Mouse (Mus musculus) neural tube, embryonic 14.5 days (tissue): ENCODE measurements around the gene Itpkc. TPM values are rescaled to one million over a fixed set of nuclear protein-coding genes. Genes with fewer than 3 reads are reported as not detected.
"Not testable (repeated sequence)": the region's sequence is repeated elsewhere in the genome, so short reads cannot be mapped to it uniquely, and the experiment has no call there.

ENCODE experiments used
- ATAC-seq: fragments of 200-750 bp; cut with Nextera tagmentation; 2 replicates; pipeline ENCODE4 v1.8.0; 2017; ENCODE audit warnings: low read depth, mild to moderate bottlenecking, moderate TSS enrichment, moderate library complexity
- H3K27ac ChIP-seq: fragments of 300-500 bp; sonication (generic); 2 replicates; pipeline ENCODE4 v1.5.1; 2014; ENCODE audit warnings: low read depth, mild to moderate bottlenecking, control low read depth, low read length, moderate library complexity, mixed read lengths
- H3K27me3 ChIP-seq: fragments of 300-500 bp; sonication (generic); 2 replicates; pipeline ENCODE4 v1.6.1; 2014; ENCODE audit warnings: low read length; ENCODE audit not compliant: control insufficient read depth, insufficient read depth
- H3K36me3 ChIP-seq: fragments of 300-500 bp; sonication (generic); 2 replicates; pipeline ENCODE4 v1.6.1; 2014; ENCODE audit warnings: low read length, mixed read lengths; ENCODE audit not compliant: control insufficient read depth, insufficient read depth
- H3K4me1 ChIP-seq: fragments of 300-500 bp; sonication (generic); 2 replicates; pipeline ENCODE4 v1.6.1; 2014; ENCODE audit warnings: low read length; ENCODE audit not compliant: control insufficient read depth, insufficient read depth
- H3K4me2 ChIP-seq: fragments of 300-500 bp; sonication (generic); 2 replicates; pipeline ENCODE4 v1.6.1; 2014; ENCODE audit warnings: mild to moderate bottlenecking, low read depth, low read length, control low read depth
- H3K4me3 ChIP-seq: fragments of 300-500 bp; sonication (generic); 2 replicates; pipeline ENCODE4 v1.5.1; 2014; ENCODE audit warnings: low read depth, low read length, control low read depth, mixed read lengths
- H3K9ac ChIP-seq: fragments of 300-500 bp; sonication (generic); replicated peaks from 2 replicates; pipeline ENCODE4 v1.6.1; 2014; ENCODE audit warnings: low read depth, mild to moderate bottlenecking, control low read depth, low read length, mixed read lengths
- H3K9me3 ChIP-seq: fragments of 300-500 bp; sonication (generic); 2 replicates; pipeline ENCODE4 v1.6.1; 2016; ENCODE audit warnings: low read length; ENCODE audit not compliant: control insufficient read depth
- WGBS: fragments of 180-500 bp; shearing (Covaris S2); extraction: QIAGEN DNeasy Blood & Tissue Kit; methylation state at CpG from one replicate; pipeline ENCODE4 v1.1.7; 2014; 5-methylcytosine and 5-hydroxymethylcytosine counted together
- polyA plus RNA-seq: library from polyadenylated mRNA; unstranded; fragments of >200 nt; fragmentation: Nextera tagmentation; extraction: Ambion mirVana; gene quantifications from 2 replicates; pipeline ENCODE4 v1.2.1, GENCODE M21; 2014

The Itpkc gene
- polyA plus RNA-seq, 1 experiment from 2014 or later: 6.6 TPM

GRCm38 (mm10) chr7:27249928-27250327, 21.5 kb upstream of the Itpkc start:
- no peak overlapping the region for H3K4me2 ChIP-seq
- no peak overlapping the region for H3K9ac ChIP-seq
- H3K27me3 ChIP-seq: no peaks in the 10 kb centered on the region
- H3K4me1 ChIP-seq: no peaks in the 10 kb centered on the region
- WGBS: 91% methylated on average over 5 of the region's 5 CpGs
- H3K4me3 ChIP-seq: no peak overlapping the region
- H3K9me3 ChIP-seq: no peaks in the 10 kb centered on the region
- no peak overlapping the region for H3K27ac ChIP-seq
- no peak for ATAC-seq
- H3K36me3 ChIP-seq: 0 out of 2 replicates have a peak, but pooled peaks cover 2% of the 10 kb centered on the region

GRCm38 (mm10) chr7:27249146-27249545, 20.7 kb upstream of the Itpkc start:
- no peak overlapping the region for H3K4me2 ChIP-seq
- H3K4me1 ChIP-seq: no peaks in the 10 kb centered on the region
- 85% methylated on average over 2 of the region's 2 CpGs for WGBS
- no peak overlapping the region for H3K9ac ChIP-seq
- no peaks in the 10 kb centered on the region for H3K9me3 ChIP-seq
- H3K27me3 ChIP-seq: no peaks in the 10 kb centered on the region
- no peak; the same call in 1 of the 2 replicates for ATAC-seq
- no peak overlapping the region for H3K27ac ChIP-seq
- H3K4me3 ChIP-seq: no peak overlapping the region
- 0 out of 2 replicates have a peak, but pooled peaks cover 2% of the 10 kb centered on the region for H3K36me3 ChIP-seq

- not testable (repeated sequence) for H3K9ac ChIP-seq, ATAC-seq, H3K4me1 ChIP-seq, H3K4me2 ChIP-seq, H3K27ac ChIP-seq, H3K9me3 ChIP-seq, H3K27me3 ChIP-seq, H3K4me3 ChIP-seq
- peaks cover 29% of the 10 kb centered on the region for H3K36me3 ChIP-seq
- WGBS: 86% methylated on average over 2 of the region's 2 CpGs
Measured at GRCm38 (mm10) chr7:27244088-27244487, 15.6 kb upstream of the Itpkc start.

DNA sequence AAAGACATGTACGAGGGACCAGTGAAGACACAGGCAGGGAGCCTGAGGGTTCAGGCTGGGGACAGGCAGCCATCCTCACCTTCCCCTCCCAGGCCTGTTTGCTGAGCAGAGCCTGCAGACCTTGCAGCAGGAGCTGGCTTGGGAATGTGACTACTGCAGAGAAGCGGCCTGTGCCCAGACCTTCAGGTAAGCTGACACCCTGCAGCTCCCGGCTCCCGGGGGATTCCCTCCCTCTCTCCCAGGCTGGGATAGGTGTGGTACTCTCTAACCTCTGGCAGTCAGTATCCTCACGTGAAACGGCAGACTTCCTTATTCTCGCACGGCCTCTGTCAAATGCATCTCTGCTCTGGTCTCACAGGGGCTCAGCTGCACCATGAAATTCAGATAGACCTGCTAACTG, 14.8 kb upstream of the Itpkc start:
- WGBS: 73% methylated on average over 8 of the region's 8 CpGs
- no peak for ATAC-seq
- no peaks in the 10 kb centered on the region for H3K9me3 ChIP-seq
- no peak overlapping the region for H3K4me3 ChIP-seq
- no peak overlapping the region for H3K9ac ChIP-seq
- no peaks in the 10 kb centered on the region for H3K27me3 ChIP-seq
- no peak overlapping the region for H3K27ac ChIP-seq
- no peaks in the 10 kb centered on the region for H3K4me1 ChIP-seq
- H3K36me3 ChIP-seq: peaks cover 29% of the 10 kb centered on the region
- H3K4me2 ChIP-seq: no peak overlapping the region

DNA sequence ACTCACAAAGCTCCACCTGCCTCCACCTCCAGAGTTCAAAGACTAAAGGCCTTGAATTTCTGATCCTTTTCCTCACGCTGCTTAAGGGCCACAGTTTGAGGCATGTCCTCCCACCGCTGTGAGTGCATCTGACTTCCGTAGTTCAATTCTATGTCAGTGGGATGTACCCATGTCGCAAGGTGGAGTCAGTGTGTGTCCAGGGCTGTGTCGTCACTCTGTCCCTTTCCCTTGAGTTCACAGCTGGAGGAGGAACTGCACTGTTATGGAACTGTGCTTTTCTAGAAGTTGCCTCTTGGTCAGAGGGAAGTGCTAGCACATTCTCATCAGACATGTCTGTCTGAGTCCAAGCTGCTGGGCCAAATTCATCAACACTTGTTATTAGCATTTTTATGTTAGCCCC, 10.1 kb upstream of the Itpkc start:
- Histone ChIP-seq H3K9me3 (no peaks in the 10 kb centered on the region), H3K9ac (no peak overlapping the region), H3K36me3 (peaks cover 26% of the 10 kb centered on the region), H3K4me3 (no peak overlapping the region), H3K27me3 (no peaks in the 10 kb centered on the region), H3K4me2 (no peak overlapping the region), H3K4me1 (peaks cover 5% of the 10 kb centered on the region; the same call in 1 of the 2 replicates), H3K27ac (no peak overlapping the region)
- ATAC-seq: no peak
- WGBS: 90% methylated on average over 5 of the region's 5 CpGs

GRCm38 (mm10) chr7:27237527-27237926, 9.1 kb upstream of the Itpkc start:
- no peak overlapping the region for H3K27ac ChIP-seq
- H3K4me3 ChIP-seq: no peak overlapping the region
- peaks cover 9% of the 10 kb centered on the region; the same call in 1 of the 2 replicates for H3K4me1 ChIP-seq
- no peaks in the 10 kb centered on the region for H3K27me3 ChIP-seq
- no peak overlapping the region for H3K9ac ChIP-seq
- H3K36me3 ChIP-seq: peaks cover 16% of the 10 kb centered on the region
- 87% methylated on average over 2 of the region's 2 CpGs for WGBS
- no peak for ATAC-seq
- H3K4me2 ChIP-seq: no peak overlapping the region
- no peaks in the 10 kb centered on the region for H3K9me3 ChIP-seq

GRCm38 (mm10) chr7:27235726-27236125, 7.3 kb upstream of the Itpkc start:
- 92% methylated on average over 2 of the region's 2 CpGs for WGBS
- ATAC-seq: no peak
- no peak overlapping the region for H3K9ac ChIP-seq
- H3K4me1 ChIP-seq: peaks cover 9% of the 10 kb centered on the region; the same call in 1 of the 2 replicates
- H3K9me3 ChIP-seq: no peaks in the 10 kb centered on the region
- no peak overlapping the region for H3K27ac ChIP-seq
- no peak overlapping the region for H3K4me3 ChIP-seq
- no peak overlapping the region for H3K4me2 ChIP-seq
- H3K27me3 ChIP-seq: no peaks in the 10 kb centered on the region
- H3K36me3 ChIP-seq: peaks cover 4% of the 10 kb centered on the region; the same call in 1 of the 2 replicates

DNA sequence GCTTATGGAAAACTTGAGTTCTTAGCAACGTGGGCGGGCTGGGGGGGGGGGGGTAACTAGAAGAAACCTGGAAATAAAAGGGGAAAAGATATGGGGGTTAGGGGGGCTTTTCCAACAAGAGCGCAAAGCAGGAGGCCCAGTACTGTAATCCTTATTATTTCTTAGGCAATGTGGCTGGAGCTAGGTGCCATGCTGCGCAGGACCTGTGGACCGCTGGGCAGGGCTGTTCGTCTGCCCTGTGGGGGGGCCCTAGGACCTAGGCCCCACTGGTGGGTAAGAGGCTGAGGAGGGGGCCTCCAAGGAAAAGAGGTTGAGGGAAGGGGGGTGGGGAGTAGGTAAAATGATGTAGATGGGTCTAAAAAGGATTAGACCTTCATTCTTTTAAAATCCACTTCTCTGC, 4.8 kb upstream of the Itpkc start:
- ATAC-seq: peak; percentile 32; the same call in 1 of the 2 replicates
- Histone ChIP-seq H3K4me2 (peak overlapping the region; percentile 62), H3K36me3 (no peaks in the 10 kb centered on the region), H3K4me3 (peak overlapping the region; percentile 53), H3K9me3 (no peaks in the 10 kb centered on the region), H3K27me3 (no peaks in the 10 kb centered on the region), H3K27ac (peak overlapping the region; percentile 77), H3K9ac (peak overlapping the region; percentile 56), H3K4me1 (peaks cover 14% of the 10 kb centered on the region; the same call in 1 of the 2 replicates)
- 4% methylated on average over 6 of the region's 6 CpGs for WGBS

GRCm38 (mm10) chr7:27232781-27233281, 4.4 kb upstream of the Itpkc start, which contains the start of gene Coq8b:
TSS of gene Coq8b (plus strand) at chr7:27233023.
- WGBS: under 1% methylated on average over 25 of the region's 25 CpGs
- H3K27me3 ChIP-seq: no peaks in the 10 kb centered on the region
- peak within 1 kb of the TSS; percentile 56 for H3K9ac ChIP-seq
- H3K4me2 ChIP-seq: peak within 1 kb of the TSS; percentile 62
- no peaks in the 10 kb centered on the region for H3K9me3 ChIP-seq
- peak within 1 kb of the TSS; percentile 53 for H3K4me3 ChIP-seq
- no peaks in the 10 kb centered on the region for H3K36me3 ChIP-seq
- peaks cover 14% of the 10 kb centered on the region; the same call in 1 of the 2 replicates for H3K4me1 ChIP-seq
- H3K27ac ChIP-seq: peak within 1 kb of the TSS; percentile 77
- ATAC-seq: peak; percentile 91
